Mouse (Mus musculus) ovary, postnatal 36 days (tissue): ENCODE measurements around the gene Phldb2.

ENCODE experiments used
- DNase-seq: peaks from one replicate; pipeline ENCODE4 v3.0.0; 2022; ENCODE audit warnings: low spot score, mixed read lengths

Gene Phldb2

GRCm38 (mm10) chr16:45953394-45953793 is at the start of gene Phldb2:
Gene Phldb2 (minus strand): TSS chr16:45953598.
- no peak for DNase-seq

- DNase-seq = no peak
Observed at GRCm38 (mm10) chr16:46001550-46002166, 48.3 kb upstream of the Phldb2 start.

GRCm38 (mm10) chr16:46000976-46001375 is 47.6 kb upstream of the Phldb2 start:
- no peak for DNase-seq

- no peak for DNase-seq
Observed at GRCm38 (mm10) chr16:45999374-46000191, 46.2 kb upstream of the Phldb2 start.

GRCm38 (mm10) chr16:45998231-45998630 is 44.8 kb upstream of the Phldb2 start:
- DNase-seq = no peak

GRCm38 (mm10) chr16:45990901-45991676 is 37.7 kb upstream of the Phldb2 start:
- DNase-seq = no peak

- no peak for DNase-seq
Observed at GRCm38 (mm10) chr16:45986236-45986635, 32.8 kb upstream of the Phldb2 start.

- DNase-seq = no peak
Observed at GRCm38 (mm10) chr16:45984610-45985606, 31.5 kb upstream of the Phldb2 start.

- no peak for DNase-seq
Observed at GRCm38 (mm10) chr16:45976251-45976650, 22.9 kb upstream of the Phldb2 start.

- no peak for DNase-seq
Observed at GRCm38 (mm10) chr16:45973959-45974686, 20.7 kb upstream of the Phldb2 start.

- DNase-seq = no peak
Observed at GRCm38 (mm10) chr16:45970187-45970586, 16.8 kb upstream of the Phldb2 start.

- no peak for DNase-seq
Observed at GRCm38 (mm10) chr16:45968716-45969115, 15.3 kb upstream of the Phldb2 start.

- peak; percentile 71 for DNase-seq
Observed at GRCm38 (mm10) chr16:45967471-45967870, 14.1 kb upstream of the Phldb2 start.

GRCm38 (mm10) chr16:45966604-45967003 is 13.2 kb upstream of the Phldb2 start:
- DNase-seq = no peak

- no peak for DNase-seq
Observed at GRCm38 (mm10) chr16:45964777-45965176, 11.4 kb upstream of the Phldb2 start.

- DNase-seq = no peak
Observed at GRCm38 (mm10) chr16:45963837-45964236, 10.4 kb upstream of the Phldb2 start.

- DNase-seq = no peak
Observed at GRCm38 (mm10) chr16:45963088-45963487, 9.7 kb upstream of the Phldb2 start.

GRCm38 (mm10) chr16:45960978-45961377 is 7.6 kb upstream of the Phldb2 start:
- DNase-seq = no peak

- no peak for DNase-seq
Observed at GRCm38 (mm10) chr16:45956390-45956950, 3.1 kb upstream of the Phldb2 start.

GRCm38 (mm10) chr16:45952501-45952900 is 897 bp downstream of the Phldb2 start:
- no peak for DNase-seq
